Mouse (Mus musculus) heart, adult 2 months (tissue): ENCODE measurements around the gene Prr15l. TPM values are rescaled to one million over a fixed set of nuclear protein-coding genes. Genes with fewer than 3 reads are reported as not detected.

Source experiments
- DNase-seq, 2 experiments: peaks; one replicate each; pipeline ENCODE4 v3.0.0; 2021
- H3K27ac ChIP-seq: fragments of 200-600 bp; 2 replicates; pipeline ENCODE4 v1.8.1; 2022
- H3K27me3 ChIP-seq: fragments of 200-500 bp; 2 replicates; pipeline ENCODE4 v1.6.1; 2012; ENCODE audit warnings: mild to moderate bottlenecking, low read length, inconsistent platforms, mixed read lengths; ENCODE audit not compliant: control insufficient read depth, insufficient read depth
- H3K36me3 ChIP-seq: fragments of 200-500 bp; 2 replicates; pipeline ENCODE4 v1.6.1; 2012; ENCODE audit warnings: low read length, inconsistent platforms; ENCODE audit not compliant: control insufficient read depth, insufficient read depth
- H3K4me1 ChIP-seq: fragments of 200-500 bp; 2 replicates; pipeline ENCODE4 v1.6.1; 2011; ENCODE audit warnings: low read length; ENCODE audit not compliant: control insufficient read depth, insufficient read depth
- H3K4me3 ChIP-seq: fragments of 200-600 bp; 2 replicates; pipeline ENCODE4 v1.8.1; 2022
- H3K79me2 ChIP-seq: fragments of 200-500 bp; replicated peaks from 2 replicates; pipeline ENCODE4 v1.6.1; 2012; ENCODE audit warnings: mild to moderate bottlenecking, inconsistent platforms, low read length, moderate library complexity, mixed read lengths; ENCODE audit not compliant: control insufficient read depth, insufficient read depth
- H3K9ac ChIP-seq: fragments of 200-500 bp; 2 replicates; pipeline ENCODE4 v1.6.1; 2012; ENCODE audit warnings: low read depth, mild to moderate bottlenecking, control low read depth, inconsistent platforms, low read length, mixed read lengths
- CTCF ChIP-seq: fragments of 200-600 bp; IDR thresholded peaks from 2 replicates; pipeline ENCODE4 v1.8.1; 2022; ENCODE audit warnings: antibody characterized with exemption, mild to moderate bottlenecking, moderate library complexity
- EP300 ChIP-seq: fragments of 200-500 bp; IDR thresholded peaks from 2 replicates; pipeline ENCODE4 v1.6.1; 2011; ENCODE audit warnings: low read depth, low read length, control low read depth; ENCODE audit not compliant: insufficient read depth
- POLR2A ChIP-seq: fragments of 200-500 bp; IDR thresholded peaks from 2 replicates; pipeline ENCODE4 v1.6.1; 2011; ENCODE audit warnings: mild to moderate bottlenecking, low read depth, low read length, control low read depth; ENCODE audit not compliant: insufficient read depth
- WGBS: fragments of 180-500 bp; shearing (Covaris S2); methylation state at CpG from one replicate; pipeline ENCODE4 v1.1.7; 2018; 5-methylcytosine and 5-hydroxymethylcytosine counted together
- intact Hi-C: fragments of 180-260 bp; cut with DNase I; formaldehyde crosslinking; loops from one replicate; pipeline ENCODE4 v1.15.1; 2025
- polyA plus RNA-seq: library from polyadenylated mRNA; depleted of rRNA; stranded (reverse); fragments of >200 nt; gene quantifications from 2 replicates; pipeline ENCODE4 v1.2.3, GENCODE M21; 2012
- total RNA-seq, 2 experiments: library from RNA; stranded (reverse); gene quantifications; 2 replicates each; pipeline ENCODE4 v1.2.3; 2021

The Prr15l gene
- total and polyA plus RNA-seq, 3 experiments: 0.93 to 2.5 (median 2.1) TPM

GRCm38 (mm10) chr11:96967544-96968269 lies 39.8 kb downstream of the Prr15l start:
- Histone ChIP-seq H3K36me3 (peaks cover 6% of the 10 kb centered on the region), H3K9ac (peak overlapping the region; percentile 51), H3K4me3 (peak overlapping the region; percentile 41), H3K4me1 (peaks cover 42% of the 10 kb centered on the region), H3K27ac (peak overlapping the region; percentile 94), H3K27me3 (no peaks in the 10 kb centered on the region), H3K79me2 (no peaks in the 10 kb centered on the region)
- intact Hi-C loops: loop anchor here (5.0 kb wide), 1 partner anchor 140 kb away; the partner anchor contains the start of gene Nfe2l1
- TF ChIP-seq CTCF (no peak), EP300 (no peak), POLR2A (no peak)
- 36% methylated on average over 11 of the region's 11 CpGs for WGBS
- no peak for DNase-seq

- 30% methylated on average over 6 of the region's 6 CpGs for WGBS
- TF ChIP-seq POLR2A: no peak
- TF ChIP-seq EP300: no peak
- no peak for TF ChIP-seq CTCF
- Histone ChIP-seq H3K36me3 (peaks cover 6% of the 10 kb centered on the region), H3K4me1 (peaks cover 45% of the 10 kb centered on the region), H3K27ac (peak overlapping the region; percentile 94), H3K79me2 (no peaks in the 10 kb centered on the region), H3K9ac (peak overlapping the region; percentile 51), H3K4me3 (no peak overlapping the region; the same call in 1 of the 2 replicates), H3K27me3 (no peaks in the 10 kb centered on the region)
- DNase-seq: peak; percentile 62 to 67
- intact Hi-C loops: loop anchor here (5.0 kb wide), 1 partner anchor 141 kb away; the partner anchor contains the start of gene Nfe2l1
Measured at GRCm38 (mm10) chr11:96968476-96968875, 40.6 kb downstream of the Prr15l start.

GRCm38 (mm10) chr11:96969280-96969722 lies 41.4 kb downstream of the Prr15l start:
- DNase-seq: peak; percentile 63 to 69
- TF ChIP-seq POLR2A (peak; percentile 36; the same call in 1 of the 2 replicates), CTCF (no peak)
- Histone ChIP-seq H3K4me3 (peak overlapping the region; percentile 34), H3K36me3 (peaks cover 6% of the 10 kb centered on the region), H3K27me3 (no peaks in the 10 kb centered on the region), H3K27ac (peak overlapping the region; percentile 94), H3K4me1 (peaks cover 45% of the 10 kb centered on the region), H3K79me2 (no peaks in the 10 kb centered on the region), H3K9ac (peak overlapping the region; percentile 59)
- 19% methylated on average over 5 of the region's 5 CpGs for WGBS
- intact Hi-C loops: loop anchor here (5.0 kb wide), 1 partner anchor 142 kb away; the partner anchor contains the start of gene Nfe2l1

DNA sequence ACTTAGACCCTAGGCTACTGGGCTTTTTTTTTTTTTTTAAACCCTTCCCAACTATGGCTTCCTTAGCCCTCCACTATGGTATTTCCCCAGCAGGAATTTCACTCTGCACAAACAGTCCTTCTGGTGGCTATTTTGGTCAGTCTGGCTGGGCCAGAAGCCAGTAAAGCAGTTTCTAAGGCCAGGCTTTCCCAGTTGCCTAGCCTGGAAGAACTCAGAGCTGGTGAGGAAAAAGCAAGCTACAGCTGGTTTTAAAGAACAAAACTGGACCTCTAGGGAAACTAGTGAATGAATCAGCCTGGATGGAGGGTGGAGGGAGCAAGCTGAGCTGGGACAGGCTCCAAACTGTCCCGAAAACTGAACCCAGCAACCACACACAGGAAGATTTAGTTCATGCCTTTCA lies 41.8 kb downstream of the Prr15l start:
- 10% methylated on average over 1 of the region's 1 CpGs for WGBS
- Histone ChIP-seq H3K4me3 (peak overlapping the region; percentile 34), H3K9ac (peak overlapping the region; percentile 59), H3K79me2 (no peaks in the 10 kb centered on the region), H3K27ac (peak overlapping the region; percentile 94), H3K27me3 (no peaks in the 10 kb centered on the region), H3K36me3 (peaks cover 6% of the 10 kb centered on the region), H3K4me1 (peaks cover 45% of the 10 kb centered on the region)
- peak; percentile 80 to 88 for DNase-seq
- TF ChIP-seq EP300 (peak; percentile 63; the same call in 1 of the 2 replicates), POLR2A (peak; percentile 49; the same call in 1 of the 2 replicates), CTCF (0 out of 2 replicates have a peak, but pooled peaks have one; percentile 12)
- intact Hi-C loops: loop anchor here (5.0 kb wide), 1 partner anchor 142 kb away; the partner anchor contains the start of gene Nfe2l1

DNA sequence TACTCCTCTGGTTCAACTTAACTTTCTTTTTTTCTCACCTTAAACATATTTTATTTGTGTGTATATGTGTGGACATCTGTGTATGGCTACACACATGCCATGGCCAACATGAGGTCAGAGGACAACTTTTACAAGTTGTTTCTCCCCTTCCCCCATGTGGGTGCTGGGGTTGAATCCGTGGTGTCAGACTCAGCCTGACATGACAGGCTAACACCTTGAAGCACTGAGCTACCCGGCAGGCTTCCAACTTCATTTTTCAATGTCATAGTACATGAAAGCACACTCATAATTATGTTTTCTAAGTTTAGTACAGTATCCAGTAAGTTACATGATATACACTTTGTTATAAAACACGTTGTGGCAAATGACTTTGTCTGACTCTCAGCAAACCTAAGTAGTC lies 42.4 kb downstream of the Prr15l start:
- peak overlapping the region; percentile 20; the same call in 1 of the 2 replicates for H3K9ac ChIP-seq
- H3K36me3 ChIP-seq: peaks cover 6% of the 10 kb centered on the region
- TF ChIP-seq EP300 (no peak), POLR2A (no peak), CTCF (no peak)
- H3K27ac ChIP-seq: peak overlapping the region; percentile 94
- no peak overlapping the region for H3K4me3 ChIP-seq
- DNase-seq: no peak
- peaks cover 45% of the 10 kb centered on the region for H3K4me1 ChIP-seq
- intact Hi-C loops: no loop called here
- WGBS: 35% methylated on average over 3 of the region's 3 CpGs
- H3K27me3 ChIP-seq: no peaks in the 10 kb centered on the region
- no peaks in the 10 kb centered on the region for H3K79me2 ChIP-seq

DNA sequence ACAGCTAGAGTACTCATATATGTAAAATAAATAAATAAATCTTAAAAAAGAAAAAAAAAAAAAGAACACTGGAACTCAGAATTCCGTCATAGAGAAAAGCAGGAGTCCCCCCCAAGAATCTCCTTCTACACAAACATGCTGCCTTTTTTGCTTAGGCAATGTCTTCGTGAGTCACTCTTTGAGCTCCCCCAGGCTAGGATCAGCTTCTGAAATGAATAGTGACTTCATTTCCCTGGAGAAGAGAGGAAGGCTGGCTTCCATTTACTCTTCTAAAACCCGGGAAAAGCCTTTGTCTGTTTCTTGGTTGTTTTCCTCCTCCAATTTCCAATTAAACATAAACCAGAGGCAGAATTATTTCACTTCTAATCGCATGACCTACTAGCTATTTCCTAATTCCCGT lies 45.0 kb downstream of the Prr15l start:
- TF ChIP-seq EP300: no peak
- no peak for TF ChIP-seq POLR2A
- TF ChIP-seq CTCF: no peak
- H3K79me2 ChIP-seq: peaks cover 2% of the 10 kb centered on the region; the same call in 1 of the 2 replicates
- peak overlapping the region; percentile 77 for H3K27ac ChIP-seq
- DNase-seq: no peak
- 47% methylated on average over 5 of the region's 5 CpGs for WGBS
- H3K4me1 ChIP-seq: peaks cover 49% of the 10 kb centered on the region
- H3K4me3 ChIP-seq: no peak overlapping the region
- intact Hi-C loops: no loop called here
- no peaks in the 10 kb centered on the region for H3K27me3 ChIP-seq
- H3K36me3 ChIP-seq: peaks cover 8% of the 10 kb centered on the region
- H3K9ac ChIP-seq: no peak overlapping the region
